Mouse (Mus musculus): ENCODE data around the gene Pdxp. TPM values are rescaled to one million over a fixed set of nuclear protein-coding genes. Genes with fewer than 3 reads are reported as not detected.
A peak's percentile ranks its signal among the peaks of the same experiment; 100 is the strongest.

Pdxp gene
- polyA plus RNA-seq, 1 experiment, result 124 TPM

- DNase-seq (ENCODE audit: low read depth), result no peak
- no peak for TF ChIP-seq CTCF (IDR thresholded peaks at IDR 0.05; ENCODE audit: borderline replicate concordance, extremely low read depth, insufficient read depth, insufficient read length)
- TF ChIP-seq POLR2A (IDR thresholded peaks at IDR 0.05; ENCODE audit: borderline replicate concordance, extremely low read depth, insufficient read depth, insufficient read length, poor library complexity, severe bottlenecking), result no peak
Measured at GRCm38 (mm10) chr15:78918126-78918525, 4.4 kb downstream of the Pdxp start.

DNA sequence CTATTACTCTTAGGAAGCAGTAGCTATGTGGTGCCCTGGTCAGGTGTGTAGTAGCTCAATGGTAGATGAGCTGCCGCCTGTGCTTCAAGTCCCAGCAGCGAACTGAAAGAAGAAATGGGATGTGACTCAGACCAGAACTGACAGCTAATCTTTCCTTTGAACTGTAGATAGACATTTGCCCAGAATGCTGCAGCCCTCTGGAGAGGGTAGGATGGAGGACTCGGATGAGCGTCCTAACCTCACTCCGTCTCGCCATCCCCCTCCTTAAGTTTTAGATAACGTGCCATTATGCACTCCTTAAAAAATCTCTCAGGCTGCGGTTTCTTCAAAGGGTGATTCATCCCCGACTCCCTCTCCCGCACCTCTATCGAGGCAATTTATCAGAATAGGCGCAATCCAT lies 6.2 kb downstream of the Pdxp start:
- DNase-seq (ENCODE audit: low read depth), result no peak
- TF ChIP-seq POLR2A (IDR thresholded peaks at IDR 0.05; ENCODE audit: borderline replicate concordance, extremely low read depth, insufficient read depth, insufficient read length, poor library complexity, severe bottlenecking) (no peak), CTCF (IDR thresholded peaks at IDR 0.05; ENCODE audit: borderline replicate concordance, extremely low read depth, insufficient read depth, insufficient read length) (no peak)

DNA sequence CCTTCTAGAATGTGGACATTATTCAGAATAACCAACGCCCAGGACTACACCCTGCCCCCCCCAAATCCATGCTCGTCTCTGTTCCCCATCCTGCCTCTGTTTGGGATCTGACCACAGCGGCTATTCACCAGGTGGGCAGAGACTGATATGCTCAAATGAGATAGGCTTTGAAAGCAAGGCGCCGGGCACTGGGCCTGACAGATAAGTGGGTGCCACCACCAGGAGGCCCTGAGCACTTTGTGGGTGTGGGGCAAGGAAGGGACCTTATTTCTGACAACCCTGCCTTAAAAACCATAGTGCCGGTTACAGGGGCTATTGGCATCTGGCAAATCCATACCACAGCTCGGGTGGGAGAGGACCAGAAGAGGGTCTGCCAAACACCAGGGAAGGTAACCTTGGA lies 9.0 kb downstream of the Pdxp start:
- no peak for DNase-seq (ENCODE audit: low read depth)
- TF ChIP-seq POLR2A (IDR thresholded peaks at IDR 0.05; ENCODE audit: borderline replicate concordance, extremely low read depth, insufficient read depth, insufficient read length, poor library complexity, severe bottlenecking), result no peak
- no peak for TF ChIP-seq CTCF (IDR thresholded peaks at IDR 0.05; ENCODE audit: borderline replicate concordance, extremely low read depth, insufficient read depth, insufficient read length)

DNA sequence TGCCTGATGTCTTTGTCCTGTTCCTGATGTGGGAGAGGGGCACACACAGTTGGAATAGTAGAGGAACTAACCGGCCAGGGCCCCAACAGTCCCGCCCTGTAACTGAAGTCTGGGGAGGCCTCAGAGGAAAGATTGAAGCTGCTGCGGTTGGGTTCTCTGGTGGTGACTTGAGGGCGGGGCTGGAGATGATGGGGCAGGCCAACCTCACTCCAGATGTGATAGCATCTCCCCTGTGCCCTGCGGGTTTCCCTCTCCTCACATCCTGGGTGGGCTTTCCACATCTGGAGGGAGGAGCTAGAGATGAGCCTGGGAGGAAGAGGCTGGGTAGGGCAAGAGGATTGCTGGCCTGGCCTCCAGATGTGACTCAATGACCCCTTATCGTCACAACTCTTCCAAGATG lies 9.9 kb downstream of the Pdxp start:
- no peak for DNase-seq (ENCODE audit: low read depth)
- TF ChIP-seq POLR2A (IDR thresholded peaks at IDR 0.05; ENCODE audit: borderline replicate concordance, extremely low read depth, insufficient read depth, insufficient read length, poor library complexity, severe bottlenecking), result no peak
- no peak for TF ChIP-seq CTCF (IDR thresholded peaks at IDR 0.05; ENCODE audit: borderline replicate concordance, extremely low read depth, insufficient read depth, insufficient read length)

DNA sequence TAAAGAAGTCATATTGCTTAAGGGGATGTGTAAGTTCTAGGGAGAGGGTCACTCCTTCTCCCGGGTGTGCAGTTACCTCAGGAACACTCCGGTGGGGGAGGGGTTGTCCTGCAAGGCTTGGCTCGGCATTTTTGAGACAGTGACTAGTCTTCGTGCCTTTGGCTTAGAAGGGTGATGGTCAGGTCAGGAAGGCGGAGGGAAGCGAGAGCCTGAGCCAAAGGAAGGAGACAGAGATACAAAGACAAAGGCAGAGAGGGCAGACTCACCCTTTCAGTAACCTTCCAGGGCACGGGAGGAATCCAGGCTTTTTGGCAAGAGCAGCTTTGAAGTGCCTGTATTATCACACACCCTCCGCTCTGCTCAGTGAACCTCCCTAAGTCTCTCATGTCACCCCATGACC lies 11.4 kb downstream of the Pdxp start:
- DNase-seq (ENCODE audit: low read depth), result no peak
- TF ChIP-seq CTCF (IDR thresholded peaks at IDR 0.05; ENCODE audit: borderline replicate concordance, extremely low read depth, insufficient read depth, insufficient read length) (no peak), POLR2A (IDR thresholded peaks at IDR 0.05; ENCODE audit: borderline replicate concordance, extremely low read depth, insufficient read depth, insufficient read length, poor library complexity, severe bottlenecking) (no peak)

GRCm38 (mm10) chr15:78926021-78926919 lies 12.6 kb downstream of the Pdxp start, which contains the start of gene Lgals1:
Lgals1 (plus strand) TSS chr15:78926725.
- TF ChIP-seq CTCF (IDR thresholded peaks at IDR 0.05; ENCODE audit: borderline replicate concordance, extremely low read depth, insufficient read depth, insufficient read length), result no peak
- TF ChIP-seq POLR2A (IDR thresholded peaks at IDR 0.05; ENCODE audit: borderline replicate concordance, extremely low read depth, insufficient read depth, insufficient read length, poor library complexity, severe bottlenecking), result peak; percentile 19; the same call in 1 of the 2 replicates
- DNase-seq (ENCODE audit: low read depth), result peak; percentile 80

- DNase-seq (ENCODE audit: low read depth), result no peak
- TF ChIP-seq POLR2A (IDR thresholded peaks at IDR 0.05; ENCODE audit: borderline replicate concordance, extremely low read depth, insufficient read depth, insufficient read length, poor library complexity, severe bottlenecking) (no peak), CTCF (IDR thresholded peaks at IDR 0.05; ENCODE audit: borderline replicate concordance, extremely low read depth, insufficient read depth, insufficient read length) (no peak)
Measured at GRCm38 (mm10) chr15:78927021-78927787, 13.5 kb downstream of the Pdxp start.

DNA sequence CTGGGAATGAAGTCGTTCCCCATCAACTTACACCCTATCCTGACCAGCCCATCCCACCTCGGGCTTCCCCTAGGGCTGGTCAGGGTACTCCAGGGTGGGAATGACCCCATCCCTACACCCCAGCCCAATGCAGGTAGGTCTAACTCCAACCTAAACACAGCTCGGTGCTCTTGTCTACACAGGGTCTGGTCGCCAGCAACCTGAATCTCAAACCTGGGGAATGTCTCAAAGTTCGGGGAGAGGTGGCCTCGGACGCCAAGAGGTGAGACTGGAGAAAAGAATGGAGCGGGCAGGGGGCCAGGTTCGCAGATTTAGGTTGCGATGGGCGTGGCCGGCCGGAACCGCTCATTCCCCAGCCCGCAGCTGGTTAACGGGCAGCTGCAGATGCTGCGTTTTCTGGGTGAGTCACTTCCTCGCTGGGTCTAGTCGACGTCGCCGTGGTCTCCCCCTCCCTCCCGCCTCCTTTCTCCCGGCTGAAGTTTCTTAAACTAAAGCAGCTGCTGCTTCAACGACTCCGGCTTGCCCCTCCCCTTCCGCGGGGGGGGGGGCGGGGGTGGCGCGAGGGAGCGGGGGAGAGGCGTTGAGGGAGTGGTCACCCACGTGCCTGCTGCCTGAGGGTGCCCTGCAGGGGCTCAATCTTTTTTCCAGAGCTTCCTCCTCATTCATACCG lies 14.2 kb downstream of the Pdxp start:
- TF ChIP-seq POLR2A (IDR thresholded peaks at IDR 0.05; ENCODE audit: borderline replicate concordance, extremely low read depth, insufficient read depth, insufficient read length, poor library complexity, severe bottlenecking) (no peak), CTCF (IDR thresholded peaks at IDR 0.05; ENCODE audit: borderline replicate concordance, extremely low read depth, insufficient read depth, insufficient read length) (no peak)
- DNase-seq (ENCODE audit: low read depth), result peak; percentile 86

DNA sequence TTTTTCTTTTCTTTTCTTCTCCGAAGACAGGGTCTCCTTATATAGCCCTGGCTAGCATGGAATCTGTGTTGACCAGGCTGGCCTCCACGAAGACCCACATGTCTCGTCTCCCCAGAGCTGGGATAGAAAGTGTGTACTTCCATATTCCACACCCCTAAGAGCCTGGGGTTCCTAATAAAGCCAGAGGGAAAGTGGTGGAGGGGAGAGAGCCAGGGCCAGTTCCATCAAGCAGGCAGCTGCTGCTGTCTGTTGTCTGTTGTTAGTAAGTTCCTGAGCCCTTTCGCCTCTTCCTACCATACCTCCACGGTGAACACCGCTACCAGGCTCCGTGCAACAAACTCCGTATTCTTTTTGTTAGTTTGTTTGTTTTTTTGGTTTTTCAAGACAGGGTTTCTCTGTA lies 14.8 kb downstream of the Pdxp start:
- no peak for DNase-seq (ENCODE audit: low read depth)
- TF ChIP-seq POLR2A (IDR thresholded peaks at IDR 0.05; ENCODE audit: borderline replicate concordance, extremely low read depth, insufficient read depth, insufficient read length, poor library complexity, severe bottlenecking) (no peak), CTCF (IDR thresholded peaks at IDR 0.05; ENCODE audit: borderline replicate concordance, extremely low read depth, insufficient read depth, insufficient read length) (no peak)

DNA sequence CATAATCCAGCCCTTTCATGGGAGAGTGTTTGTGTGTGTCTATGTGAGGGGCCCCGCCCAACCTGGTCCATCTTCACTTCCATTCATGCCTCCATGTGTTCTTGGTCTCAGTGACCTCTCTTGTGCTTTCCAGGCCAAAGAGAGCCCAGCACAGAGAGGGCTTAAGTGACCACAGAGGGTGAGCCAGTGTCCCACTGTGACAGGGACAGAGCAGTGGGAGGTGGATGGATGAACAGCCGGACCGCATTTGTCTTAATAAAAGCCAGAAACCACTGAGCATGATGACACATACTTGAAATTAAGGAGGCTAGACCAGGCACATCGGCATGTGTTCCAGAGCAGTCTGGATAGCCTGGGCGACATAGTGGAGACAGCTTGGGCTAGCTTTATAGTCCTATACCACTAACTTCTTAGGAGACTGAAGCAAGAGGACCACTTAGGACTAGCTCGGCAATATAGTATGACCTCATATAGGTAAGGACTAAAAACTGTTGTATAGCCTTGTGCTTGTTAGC lies 16.5 kb downstream of the Pdxp start:
- TF ChIP-seq POLR2A (IDR thresholded peaks at IDR 0.05; ENCODE audit: borderline replicate concordance, extremely low read depth, insufficient read depth, insufficient read length, poor library complexity, severe bottlenecking), result no peak
- no peak for TF ChIP-seq CTCF (IDR thresholded peaks at IDR 0.05; ENCODE audit: borderline replicate concordance, extremely low read depth, insufficient read depth, insufficient read length)
- no peak for DNase-seq (ENCODE audit: low read depth)
